Mouse (Mus musculus) olfactory bulb, adult 2 months (tissue): ENCODE results near the gene Smarcd3. TPM values are rescaled to one million over a fixed set of nuclear protein-coding genes. Genes with fewer than 3 reads are reported as not detected.

Experiments
- H3K27ac ChIP-seq: fragments of 200-500 bp; 2 replicates; pipeline ENCODE4 v1.5.1; 2012; ENCODE audit warnings: low read depth, low read length; ENCODE audit not compliant: insufficient read depth
- H3K4me1 ChIP-seq: fragments of 200-500 bp; 2 replicates; pipeline ENCODE4 v1.6.1; 2012; ENCODE audit warnings: low read length; ENCODE audit not compliant: control insufficient read depth, insufficient read depth
- H3K4me3 ChIP-seq: fragments of 200-500 bp; 2 replicates; pipeline ENCODE4 v1.5.1; 2012; ENCODE audit warnings: mild to moderate bottlenecking, low read depth, low read length, moderate library complexity; ENCODE audit not compliant: insufficient read depth
- CTCF ChIP-seq: fragments of 200-500 bp; IDR thresholded peaks from 2 replicates; pipeline ENCODE4 v1.5.1; 2012; ENCODE audit warnings: low read depth, mild to moderate bottlenecking, low read length, moderate library complexity; ENCODE audit not compliant: insufficient read depth
- POLR2A ChIP-seq: fragments of 200-500 bp; IDR thresholded peaks from 2 replicates; pipeline ENCODE4 v1.6.1; 2012; ENCODE audit warnings: mild to moderate bottlenecking, low read depth, low read length, moderate library complexity; ENCODE audit not compliant: insufficient read depth
- WGBS: fragments of 180-500 bp; shearing (Covaris S2); methylation state at CpG from one replicate; pipeline ENCODE4 v1.1.7; 2018; 5-methylcytosine and 5-hydroxymethylcytosine counted together
- polyA plus RNA-seq: library from polyadenylated mRNA; stranded (reverse); fragments of >200 nt; gene quantifications from 2 replicates; pipeline ENCODE4 v1.2.4, GENCODE M21; 2012; ENCODE audit warnings: low replicate concordance; ENCODE audit not compliant: missing spikeins, insufficient read depth, insufficient read length

Gene Smarcd3
- polyA plus RNA-seq, 1 experiment = not detected

- Histone ChIP-seq H3K4me3 (no peak overlapping the region), H3K4me1 (no peaks in the 10 kb centered on the region), H3K27ac (no peak overlapping the region)
- WGBS = 90% methylated on average over 7 of the region's 7 CpGs
- TF ChIP-seq POLR2A = no peak
- no peak for TF ChIP-seq CTCF
These were observed 25.5 kb upstream of the Smarcd3 start for GRCm38 (mm10) chr5:24649701-24650100.

- Histone ChIP-seq H3K27ac (no peak overlapping the region), H3K4me1 (no peaks in the 10 kb centered on the region), H3K4me3 (no peak overlapping the region)
- 75% methylated on average over 4 of the region's 4 CpGs for WGBS
- no peak for TF ChIP-seq POLR2A
- TF ChIP-seq CTCF = no peak
These were observed 25.0 kb upstream of the Smarcd3 start for GRCm38 (mm10) chr5:24649231-24649630.

DNA sequence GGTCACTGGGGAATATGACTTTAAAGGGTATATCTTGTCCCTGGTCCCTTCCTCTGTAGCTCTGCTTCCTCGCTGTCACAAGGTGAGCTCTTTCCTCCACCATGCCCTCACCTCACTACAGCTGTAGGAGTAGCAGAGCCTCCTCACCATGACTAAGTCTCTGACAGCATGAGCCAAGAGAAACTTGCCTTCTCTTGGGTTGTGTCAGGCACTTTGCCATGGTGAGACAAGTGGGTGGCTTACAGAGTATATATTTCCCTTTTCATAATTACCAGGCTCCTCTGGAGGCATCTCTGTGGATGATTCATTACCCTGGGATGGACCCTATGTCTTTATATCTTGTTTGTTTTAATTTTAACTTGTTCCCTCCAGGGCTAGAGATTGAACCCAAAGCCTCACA is 21.2 kb upstream of the Smarcd3 start:
- TF ChIP-seq POLR2A = no peak
- no peak for TF ChIP-seq CTCF
- Histone ChIP-seq H3K27ac (no peak overlapping the region), H3K4me3 (no peak overlapping the region), H3K4me1 (no peaks in the 10 kb centered on the region)
- WGBS = 57% methylated on average over 1 of the region's 1 CpGs

GRCm38 (mm10) chr5:24639081-24639480 is 14.9 kb upstream of the Smarcd3 start:
- no peak for TF ChIP-seq POLR2A
- no peak for TF ChIP-seq CTCF
- Histone ChIP-seq H3K4me3 (no peak overlapping the region), H3K27ac (no peak overlapping the region), H3K4me1 (no peaks in the 10 kb centered on the region)
- 81% methylated on average over 6 of the region's 6 CpGs for WGBS

- Histone ChIP-seq H3K4me3 (no peak overlapping the region), H3K4me1 (no peaks in the 10 kb centered on the region), H3K27ac (no peak overlapping the region)
- WGBS = 72% methylated on average over 6 of the region's 6 CpGs
- TF ChIP-seq POLR2A (no peak), CTCF (no peak)
These were observed 13.9 kb upstream of the Smarcd3 start for GRCm38 (mm10) chr5:24638131-24638530.

DNA sequence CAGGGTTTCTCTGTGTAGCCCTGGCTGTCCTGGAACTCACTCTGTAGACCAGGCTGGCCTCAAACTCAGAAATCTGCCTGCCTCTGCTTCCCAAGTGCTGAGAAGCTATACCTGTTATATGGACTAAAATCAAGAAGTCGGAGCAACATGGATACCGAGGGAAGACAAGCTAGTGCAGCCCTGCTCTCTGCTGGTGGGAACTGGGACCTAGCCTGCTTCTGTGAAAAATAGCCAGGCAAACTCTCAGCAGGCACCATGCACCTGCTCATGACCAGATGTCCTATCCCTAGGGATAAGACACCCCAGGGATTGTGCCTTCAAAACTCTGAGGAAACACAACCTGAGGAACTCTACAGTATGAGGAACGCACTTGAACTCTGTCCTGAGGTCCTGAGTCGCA is 12.8 kb upstream of the Smarcd3 start:
- no peak overlapping the region for H3K27ac ChIP-seq
- 73% methylated on average over 4 of the region's 4 CpGs for WGBS

GRCm38 (mm10) chr5:24635526-24636141 is 11.4 kb upstream of the Smarcd3 start:
- TF ChIP-seq CTCF = no peak
- no peak for TF ChIP-seq POLR2A
- WGBS = 63% methylated on average over 6 of the region's 6 CpGs
- no peak overlapping the region for H3K27ac ChIP-seq
- H3K4me3 ChIP-seq = no peak overlapping the region
- H3K4me1 ChIP-seq = no peaks in the 10 kb centered on the region

More for the DNA sequence above, 12.8 kb upstream of the Smarcd3 start:
- H3K4me3 ChIP-seq = no peak overlapping the region
- TF ChIP-seq POLR2A (no peak), CTCF (no peak)
- H3K4me1 ChIP-seq = no peaks in the 10 kb centered on the region

DNA sequence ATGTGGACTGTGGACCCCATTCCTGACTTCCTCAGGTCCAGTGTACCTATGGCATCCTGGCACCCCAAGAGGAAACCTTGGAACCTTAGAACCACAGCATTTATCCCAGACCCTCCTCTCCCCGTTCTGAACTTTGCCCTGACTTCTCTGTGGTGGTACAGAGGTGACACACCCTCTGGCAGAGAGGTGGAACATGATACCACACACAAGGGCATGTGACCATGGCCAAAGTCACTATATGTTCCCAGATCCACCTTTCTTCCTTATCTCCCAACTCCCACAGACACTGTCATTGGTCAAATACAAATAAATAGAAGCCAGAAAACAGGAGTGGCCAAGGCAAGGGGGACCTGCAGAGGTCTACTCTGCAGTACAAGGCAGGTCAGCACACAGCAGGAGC is 10.9 kb upstream of the Smarcd3 start:
- Histone ChIP-seq H3K4me3 (no peak overlapping the region), H3K27ac (no peak overlapping the region), H3K4me1 (no peaks in the 10 kb centered on the region)
- 83% methylated on average over 1 of the region's 1 CpGs for WGBS
- TF ChIP-seq CTCF = no peak
- no peak for TF ChIP-seq POLR2A

DNA sequence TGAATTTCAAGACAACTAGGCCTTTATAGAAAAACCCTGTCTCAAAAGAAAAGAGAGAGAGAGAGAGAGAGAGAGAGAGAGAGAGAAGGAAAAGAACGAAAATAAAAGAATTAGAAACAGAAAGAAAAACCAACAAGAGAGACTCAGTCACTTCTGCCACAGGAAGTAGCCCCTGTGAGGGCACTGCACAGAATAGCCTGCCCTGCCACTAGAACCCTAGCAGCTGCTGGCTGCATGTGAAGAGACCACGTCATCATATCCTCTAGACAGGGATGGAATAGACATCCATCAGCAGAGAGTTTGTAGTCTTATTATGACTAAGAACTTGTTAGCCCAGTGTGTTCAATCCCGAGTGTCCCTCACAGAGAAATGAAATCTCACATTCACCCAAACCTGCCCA is 5.5 kb upstream of the Smarcd3 start:
- Histone ChIP-seq H3K4me3 (no peak overlapping the region), H3K4me1 (peaks cover 4% of the 10 kb centered on the region), H3K27ac (no peak overlapping the region)
- 77% methylated on average over 3 of the region's 3 CpGs for WGBS
- TF ChIP-seq CTCF (no peak), POLR2A (no peak)

DNA sequence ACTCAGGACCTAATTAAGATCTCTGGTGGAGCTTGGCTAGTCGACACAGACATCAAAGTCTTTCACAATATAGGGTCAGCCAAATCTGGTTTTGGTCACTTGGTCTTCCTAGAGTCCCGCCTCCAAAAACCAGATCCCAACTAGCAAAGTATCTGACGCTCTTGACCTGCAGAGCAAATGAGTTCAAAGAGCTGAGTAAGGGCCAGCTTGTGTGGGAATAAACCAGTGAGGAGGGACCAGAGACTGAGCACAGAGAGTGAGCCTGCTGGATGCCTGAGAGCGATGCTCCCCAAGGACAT is 560 bp upstream of the Smarcd3 start:
- peak overlapping the region; percentile 76 for H3K4me3 ChIP-seq
- H3K27ac ChIP-seq = 0 out of 2 replicates have a peak overlapping the region, but pooled peaks have one; percentile 3
- peaks cover 41% of the 10 kb centered on the region for H3K4me1 ChIP-seq
- WGBS = 40% methylated on average over 4 of the region's 4 CpGs
- TF ChIP-seq CTCF (no peak), POLR2A (no peak)
